Mouse (Mus musculus): ENCODE measurements around the gene Cdc14a.
A peak's percentile ranks its signal among the peaks of the same experiment; 100 is the strongest.

Cdc14a gene

GRCm38 (mm10) chr3:116423353-116424159 is at the start of gene Cdc14a:
Cdc14a (minus strand) TSS chr3:116424032.
- DNase-seq: peak; percentile 54

DNA sequence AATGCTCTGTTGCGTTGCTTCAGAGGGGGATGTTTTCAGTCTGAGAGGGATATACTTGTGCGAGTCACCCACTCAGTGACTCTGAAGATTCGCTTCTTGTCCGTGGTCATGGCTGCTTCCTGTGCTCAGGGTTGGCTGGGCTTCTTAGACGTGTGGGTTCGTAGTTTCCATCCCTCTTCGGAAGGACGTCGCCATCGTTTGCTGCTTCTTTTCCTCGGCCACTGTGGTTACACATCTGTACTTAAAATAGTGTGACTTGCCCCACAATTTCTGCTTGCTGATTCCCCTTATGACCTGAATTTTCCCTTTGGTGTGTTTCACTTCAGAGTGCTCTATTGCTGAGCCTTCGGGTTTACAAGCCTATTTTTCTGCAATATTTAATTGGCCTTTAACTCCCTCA is 41.9 kb upstream of the Cdc14a start:
- no peak for DNase-seq

- DNase-seq: no peak
These were observed 40.5 kb upstream of the Cdc14a start for GRCm38 (mm10) chr3:116464318-116464717.

DNA sequence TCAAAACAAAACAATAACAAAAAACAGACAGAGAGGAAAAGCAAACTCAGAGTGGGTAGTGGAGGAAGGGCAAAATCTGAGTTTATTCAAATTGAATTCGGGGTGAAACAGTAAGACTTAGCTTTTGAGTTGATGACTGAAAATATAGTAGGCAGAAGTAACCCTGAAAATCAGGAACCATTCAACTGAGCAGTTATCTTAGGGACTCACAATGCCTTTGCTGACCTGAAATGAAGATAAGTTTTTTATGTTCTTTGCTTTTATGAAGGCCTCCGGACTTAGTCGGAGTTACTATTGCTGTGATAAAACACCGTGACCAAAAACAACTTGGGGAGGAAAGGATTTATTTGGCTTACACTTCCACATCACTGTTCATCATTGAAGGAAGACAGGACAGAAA is 37.2 kb upstream of the Cdc14a start:
- DNase-seq: no peak

GRCm38 (mm10) chr3:116454529-116454928 is 30.7 kb upstream of the Cdc14a start:
- DNase-seq: no peak

GRCm38 (mm10) chr3:116450741-116451140 is 26.9 kb upstream of the Cdc14a start:
- DNase-seq: no peak

DNA sequence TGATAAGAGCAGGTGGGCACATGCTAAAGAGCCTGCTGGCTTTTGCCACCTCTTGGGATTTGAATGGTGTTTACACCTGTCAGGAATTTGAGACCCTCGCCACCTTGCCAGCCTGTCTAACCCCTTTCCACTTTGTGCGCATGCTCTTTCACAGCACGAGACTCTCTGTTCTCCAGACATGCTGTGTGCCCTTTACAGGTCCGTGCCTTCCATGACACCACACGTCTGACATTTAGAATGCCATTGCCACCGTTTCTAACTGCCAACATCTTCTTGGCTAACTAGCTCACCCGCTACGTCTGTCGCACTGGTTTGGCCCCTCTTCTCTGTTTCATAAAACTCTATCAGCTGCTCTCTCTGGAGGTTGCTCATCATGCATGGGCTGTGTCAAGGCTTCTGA is 20.5 kb upstream of the Cdc14a start:
- DNase-seq: no peak

DNA sequence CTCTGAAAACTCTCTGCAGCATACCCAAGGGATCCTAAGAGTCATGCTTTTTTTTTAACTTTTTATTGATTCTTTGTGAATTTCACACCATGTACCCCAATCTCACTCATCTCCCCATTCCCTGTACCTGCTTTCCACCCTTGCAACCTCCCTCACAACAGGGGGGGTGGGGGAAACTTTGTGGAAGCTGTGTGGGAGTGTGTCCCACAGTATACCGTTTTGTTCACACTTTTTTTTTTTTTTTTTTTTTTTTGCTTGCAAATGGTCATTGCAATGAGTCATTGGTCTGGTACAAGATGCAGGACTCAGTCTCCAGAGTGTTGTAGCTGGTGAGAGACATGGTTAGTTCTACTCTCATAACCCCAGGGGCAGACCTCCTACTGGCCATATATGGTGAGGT is 19.0 kb upstream of the Cdc14a start:
- no peak for DNase-seq

DNA sequence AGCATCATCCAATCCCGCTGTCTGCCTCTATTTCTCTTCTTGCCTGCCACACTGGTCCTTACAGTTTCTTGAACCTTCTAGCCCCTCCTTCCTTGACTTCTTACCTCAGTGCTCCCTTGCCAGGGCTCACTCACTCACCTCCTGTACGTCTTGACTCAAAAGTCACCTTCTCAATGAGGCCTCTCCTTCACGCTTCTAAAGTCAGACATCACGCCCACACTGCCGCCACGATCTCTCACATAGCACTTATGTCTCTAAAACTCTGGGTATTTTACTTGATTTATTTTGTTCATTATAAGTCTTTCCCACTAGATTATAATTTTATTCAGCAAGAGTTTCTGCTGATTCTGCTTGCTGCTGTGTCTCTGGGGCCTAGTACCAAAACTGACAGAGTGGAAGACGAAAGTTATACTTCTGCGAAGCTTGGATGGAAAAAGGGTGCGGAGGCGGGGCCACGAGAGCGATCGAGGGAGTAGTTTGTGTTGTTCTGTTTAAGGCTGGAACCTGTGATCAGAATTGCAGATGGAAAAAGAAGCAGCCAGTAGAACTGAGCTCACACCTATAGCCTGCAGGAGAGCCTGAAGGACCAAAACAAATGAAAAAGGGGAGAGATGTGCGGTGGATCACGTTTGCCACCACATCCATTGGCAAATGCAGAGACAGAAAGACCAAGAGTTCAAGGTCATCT is 17.8 kb upstream of the Cdc14a start:
- DNase-seq: no peak

DNA sequence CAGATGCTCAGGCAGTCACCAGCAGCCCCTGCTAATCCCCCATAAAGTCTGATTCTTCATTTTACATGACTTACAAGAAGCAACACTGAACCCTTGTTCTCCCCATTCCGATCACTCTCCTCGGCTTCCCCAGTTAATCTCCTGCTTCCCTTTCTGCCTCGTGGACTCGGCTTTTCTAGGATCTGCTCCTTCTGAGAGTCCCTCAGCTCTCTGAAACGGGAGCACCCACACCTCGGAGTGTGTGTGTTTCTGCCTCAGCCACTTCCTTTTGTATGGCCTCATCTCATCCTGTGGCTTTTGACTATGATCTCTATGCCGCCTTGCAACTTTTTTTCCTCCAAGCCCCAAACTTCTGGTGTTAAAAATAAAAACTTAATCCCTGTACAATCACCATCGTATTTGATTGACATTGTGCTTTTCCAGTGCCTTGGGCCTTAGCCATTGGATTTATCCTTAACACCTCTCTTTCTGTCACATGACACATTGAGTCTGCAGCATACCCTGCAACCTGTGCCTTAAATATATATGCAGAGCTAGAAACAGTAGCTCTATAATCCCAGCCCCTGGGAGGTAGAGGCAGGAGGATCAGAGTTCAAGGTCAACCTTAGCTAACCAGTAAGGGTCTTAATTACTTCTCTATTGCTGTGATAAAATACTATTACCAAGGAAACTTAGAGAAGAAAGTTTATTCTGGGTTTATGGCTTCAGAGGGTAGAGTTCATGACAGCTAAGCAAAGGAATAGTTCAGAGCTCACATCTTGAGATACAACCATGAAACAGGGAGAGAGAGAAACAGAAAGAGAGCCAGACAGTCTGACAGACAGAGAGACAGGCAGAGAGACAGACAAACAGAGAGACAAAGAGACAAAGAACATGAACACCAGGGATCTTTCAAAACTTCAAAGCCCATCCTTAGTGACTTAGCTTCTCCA is 16.5 kb upstream of the Cdc14a start:
- no peak for DNase-seq

GRCm38 (mm10) chr3:116436811-116437601 is 13.2 kb upstream of the Cdc14a start:
- DNase-seq: no peak

GRCm38 (mm10) chr3:116436113-116436512 is 12.3 kb upstream of the Cdc14a start:
- DNase-seq: no peak

GRCm38 (mm10) chr3:116434757-116435156 is 10.9 kb upstream of the Cdc14a start:
- DNase-seq: no peak

GRCm38 (mm10) chr3:116425901-116426300 is 2.1 kb upstream of the Cdc14a start:
- DNase-seq: no peak

DNA sequence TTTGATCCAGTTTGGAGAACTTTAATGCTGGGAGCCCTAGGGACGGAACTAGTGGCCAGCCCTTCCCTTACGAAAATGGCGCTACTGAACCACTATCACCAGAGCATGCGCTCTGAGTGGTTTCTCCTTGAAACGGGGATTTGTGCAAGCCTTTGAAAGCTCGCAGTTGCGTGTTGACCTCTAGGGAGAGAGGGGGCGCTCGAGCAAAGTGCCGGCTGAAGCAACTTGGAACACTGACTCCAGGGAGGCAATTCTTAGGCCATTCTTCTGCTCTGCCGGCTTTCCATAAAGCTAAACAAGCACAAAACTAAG is 1.1 kb upstream of the Cdc14a start:
- DNase-seq: peak; percentile 64

- DNase-seq: no peak
These were observed 534 bp upstream of the Cdc14a start for GRCm38 (mm10) chr3:116424160-116424972.

DNA sequence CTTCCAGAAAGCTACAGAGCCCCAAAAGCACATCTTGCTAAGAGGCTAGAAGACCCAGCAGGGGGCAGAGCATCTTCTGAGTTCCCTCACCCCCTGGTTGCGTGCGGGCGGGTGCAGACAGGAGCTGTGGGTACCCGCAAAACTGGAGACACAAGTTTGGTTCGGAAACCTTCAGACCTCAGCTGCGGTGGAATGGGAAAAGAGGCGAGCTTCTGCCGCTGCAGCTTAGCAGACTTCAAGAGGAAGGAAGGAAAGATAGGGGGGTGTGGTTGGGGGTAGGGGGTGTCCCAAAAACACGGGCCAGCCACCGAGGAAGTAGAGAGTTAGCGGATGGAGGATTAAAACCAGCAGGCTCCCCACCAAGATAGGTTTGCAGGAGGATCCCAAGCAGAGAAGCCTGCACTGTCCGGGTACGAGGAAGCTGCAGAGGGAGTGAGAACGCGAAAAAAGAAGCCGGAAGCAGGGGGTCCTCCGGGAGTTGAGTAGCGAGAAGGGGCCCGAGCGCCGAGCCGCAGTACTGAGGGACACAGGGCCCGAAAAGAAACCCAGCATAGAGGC is 958 bp downstream of the Cdc14a start:
- peak; percentile 27 for DNase-seq

GRCm38 (mm10) chr3:116422074-116422473 is 1.8 kb downstream of the Cdc14a start:
- DNase-seq: no peak

- DNase-seq: no peak
These were observed 2.7 kb downstream of the Cdc14a start for GRCm38 (mm10) chr3:116421121-116421520.

DNA sequence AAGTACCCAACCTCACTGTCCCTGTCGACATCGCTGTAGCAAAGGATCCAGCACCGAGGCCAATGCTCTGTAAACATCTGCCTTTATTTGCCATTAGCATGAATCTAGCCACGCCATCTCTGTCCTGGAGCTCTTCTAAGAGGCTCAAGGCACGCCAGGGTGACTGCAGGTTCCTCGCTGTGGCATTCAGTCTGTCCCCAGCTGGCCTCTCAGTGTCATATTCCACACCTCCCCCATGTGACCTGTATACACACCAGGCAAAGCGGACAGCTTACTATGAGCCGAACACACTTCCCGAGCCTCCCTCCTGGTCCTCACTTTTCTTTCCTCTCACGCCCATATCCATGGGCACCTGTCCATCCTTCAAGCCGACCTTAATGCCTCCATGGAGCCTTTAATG is 4.0 kb downstream of the Cdc14a start:
- DNase-seq: no peak

DNA sequence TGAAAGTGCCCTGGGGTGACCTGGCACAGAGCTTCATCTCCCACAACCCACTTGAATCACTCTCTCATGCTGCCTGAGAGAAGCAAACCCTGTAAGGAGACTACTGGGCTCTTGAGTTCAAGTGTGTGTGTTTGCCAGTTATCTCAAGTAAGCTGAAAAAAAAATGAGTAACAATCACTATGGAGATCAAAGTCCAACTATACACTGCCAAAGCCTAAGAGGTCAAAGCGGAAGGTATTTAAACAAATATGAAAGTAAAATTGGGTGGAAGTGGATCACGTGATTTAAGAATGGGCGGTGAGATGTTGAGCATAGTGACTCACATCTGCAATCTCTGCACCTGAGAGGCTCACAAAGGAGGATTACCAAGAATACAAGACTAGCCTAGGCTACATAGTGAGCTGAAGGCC is 9.4 kb downstream of the Cdc14a start:
- DNase-seq: no peak
